Mouse (Mus musculus) CH12.LX (cell line): ENCODE results near the gene Thtpa. TPM values are rescaled to one million over a fixed set of nuclear protein-coding genes. Genes with fewer than 3 reads are reported as not detected.

ENCODE experiments used
- polyA plus RNA-seq: library from polyadenylated mRNA; unstranded; fragments of >175 nt; gene quantifications from 2 replicates; pipeline ENCODE4 v1.2.1, GENCODE M21; 2012; ENCODE audit warnings: low read depth; ENCODE audit not compliant: insufficient read length
- total RNA-seq, 2 experiments: library from RNA; depleted of rRNA; stranded (reverse); fragments of 300-350 nt in 1 of 2; fragments of >200 nt in 1 of 2; gene quantifications; 2 replicates each; pipeline ENCODE4 v1.2.3; 2012 to 2014

The Thtpa gene
- total and polyA plus RNA-seq, 3 experiments, result 4.0 to 9.4 (median 6.7) TPM

Other genes starting within 250 kb of the Thtpa start
- 2.3 and 3.7 TPM in 2 replicates for gene Homez, start 223.8 kb upstream of the Thtpa start, total RNA-seq (2012; rRNA removed)
- gene Homez, start 223.8 kb upstream of the Thtpa start, total RNA-seq (2014; rRNA removed), result 3.5 TPM in 2 replicates
- gene Homez, start 223.8 kb upstream of the Thtpa start, polyA plus RNA-seq, result 2.3 and 7.2 TPM in 2 replicates
- gene Ppp1r3e, start 217.2 kb upstream of the Thtpa start, total RNA-seq (2012; rRNA removed), result 1.3 and 1.6 TPM in 2 replicates
- 0.51 and 0.55 TPM in 2 replicates for gene Ppp1r3e, start 217.2 kb upstream of the Thtpa start, total RNA-seq (2014; rRNA removed)
- 1.2 and 1.4 TPM in 2 replicates for gene Ppp1r3e, start 217.2 kb upstream of the Thtpa start, polyA plus RNA-seq
- gene Bcl2l2, start 211.4 kb upstream of the Thtpa start, total RNA-seq (2012; rRNA removed), result 4.8 and 6.2 TPM in 2 replicates
- 0.32 and 0.50 TPM in 2 replicates for gene Bcl2l2, start 211.4 kb upstream of the Thtpa start, total RNA-seq (2014; rRNA removed)
- 0.46 and 0.76 TPM in 2 replicates for gene Bcl2l2, start 211.4 kb upstream of the Thtpa start, polyA plus RNA-seq
- gene Gm20521, start 211.3 kb upstream of the Thtpa start, total RNA-seq (2012; rRNA removed), result 0.13 TPM in 1 of 2 replicates, not detected in the other
- gene Gm20521, start 211.3 kb upstream of the Thtpa start, total RNA-seq (2014; rRNA removed), result not detected in 2 replicates
- gene Gm20521, start 211.3 kb upstream of the Thtpa start, polyA plus RNA-seq, result not detected in 2 replicates
- 56.8 and 73.7 TPM in 2 replicates for gene Pabpn1, start 202.3 kb upstream of the Thtpa start, total RNA-seq (2012; rRNA removed)
- 85.5 and 88.0 TPM in 2 replicates for gene Pabpn1, start 202.3 kb upstream of the Thtpa start, total RNA-seq (2014; rRNA removed)
- gene Pabpn1, start 202.3 kb upstream of the Thtpa start, polyA plus RNA-seq, result 275 and 302 TPM in 2 replicates
- gene Slc22a17, start 181.7 kb upstream of the Thtpa start, total RNA-seq (2012; rRNA removed), result 0.71 and 1.1 TPM in 2 replicates
- gene Slc22a17, start 181.7 kb upstream of the Thtpa start, total RNA-seq (2014; rRNA removed), result 0.04 and 0.16 TPM in 2 replicates
- gene Slc22a17, start 181.7 kb upstream of the Thtpa start, polyA plus RNA-seq, result 0.15 and 0.34 TPM in 2 replicates
- not detected in 2 replicates for gene Efs, start 168.7 kb upstream of the Thtpa start, total RNA-seq (2012; rRNA removed)
- gene Efs, start 168.7 kb upstream of the Thtpa start, total RNA-seq (2014; rRNA removed), result not detected in 2 replicates
- not detected in 2 replicates for gene Efs, start 168.7 kb upstream of the Thtpa start, polyA plus RNA-seq
- gene Il25, start 162.1 kb upstream of the Thtpa start, total RNA-seq (2012; rRNA removed), result not detected in 2 replicates
- not detected in 2 replicates for gene Il25, start 162.1 kb upstream of the Thtpa start, total RNA-seq (2014; rRNA removed)
- not detected in 2 replicates for gene Il25, start 162.1 kb upstream of the Thtpa start, polyA plus RNA-seq
- gene Cmtm5, start 158.5 kb upstream of the Thtpa start, total RNA-seq (2012; rRNA removed), result not detected in 2 replicates
- gene Cmtm5, start 158.5 kb upstream of the Thtpa start, total RNA-seq (2014; rRNA removed), result not detected in 2 replicates
- not detected in 2 replicates for gene Cmtm5, start 158.5 kb upstream of the Thtpa start, polyA plus RNA-seq
- gene Myh6, start 127.9 kb upstream of the Thtpa start, total RNA-seq (2012; rRNA removed), result 0.21 and 0.98 TPM in 2 replicates
- 0.04 and 0.16 TPM in 2 replicates for gene Myh6, start 127.9 kb upstream of the Thtpa start, total RNA-seq (2014; rRNA removed)
- 1.3 and 1.5 TPM in 2 replicates for gene Myh6, start 127.9 kb upstream of the Thtpa start, polyA plus RNA-seq
- gene Gm17428, start 117.9 kb upstream of the Thtpa start, total RNA-seq (2012; rRNA removed), result not detected in 2 replicates
- not detected in 2 replicates for gene Gm17428, start 117.9 kb upstream of the Thtpa start, total RNA-seq (2014; rRNA removed)
- not detected in 2 replicates for gene Gm17428, start 117.9 kb upstream of the Thtpa start, polyA plus RNA-seq
- gene Myh7, start 100.2 kb upstream of the Thtpa start, total RNA-seq (2012; rRNA removed), result 0.08 TPM in 2 replicates
- gene Myh7, start 100.2 kb upstream of the Thtpa start, total RNA-seq (2014; rRNA removed), result not detected in 2 replicates
- gene Myh7, start 100.2 kb upstream of the Thtpa start, polyA plus RNA-seq, result 0.57 TPM in 1 of 2 replicates, not detected in the other
- 77.9 and 90.7 TPM in 2 replicates for gene Ngdn, start 79.3 kb upstream of the Thtpa start, total RNA-seq (2012; rRNA removed)
- 111 and 128 TPM in 2 replicates for gene Ngdn, start 79.3 kb upstream of the Thtpa start, total RNA-seq (2014; rRNA removed)
- 75.4 and 79.0 TPM in 2 replicates for gene Ngdn, start 79.3 kb upstream of the Thtpa start, polyA plus RNA-seq
- gene Zfhx2, start 2.5 kb upstream of the Thtpa start, total RNA-seq (2012; rRNA removed), result 0.34 and 0.59 TPM in 2 replicates
- gene Zfhx2, start 2.5 kb upstream of the Thtpa start, total RNA-seq (2014; rRNA removed), result 0.03 and 0.07 TPM in 2 replicates
- 0.29 and 0.30 TPM in 2 replicates for gene Zfhx2, start 2.5 kb upstream of the Thtpa start, polyA plus RNA-seq
- 23.4 and 28.5 TPM in 2 replicates for gene Ap1g2, start 11.8 kb downstream of the Thtpa start, total RNA-seq (2012; rRNA removed)
- 16.2 and 18.3 TPM in 2 replicates for gene Ap1g2, start 11.8 kb downstream of the Thtpa start, total RNA-seq (2014; rRNA removed)
- 59.1 and 64.8 TPM in 2 replicates for gene Ap1g2, start 11.8 kb downstream of the Thtpa start, polyA plus RNA-seq
- not detected in 2 replicates for gene Jph4, start 22.2 kb downstream of the Thtpa start, total RNA-seq (2012; rRNA removed)
- not detected in 2 replicates for gene Jph4, start 22.2 kb downstream of the Thtpa start, total RNA-seq (2014; rRNA removed)
- gene Jph4, start 22.2 kb downstream of the Thtpa start, polyA plus RNA-seq, result not detected in 2 replicates
- not detected in 2 replicates for gene Dhrs2, start 127.2 kb downstream of the Thtpa start, total RNA-seq (2012; rRNA removed)
- gene Dhrs2, start 127.2 kb downstream of the Thtpa start, total RNA-seq (2014; rRNA removed), result not detected in 2 replicates
- not detected in 2 replicates for gene Dhrs2, start 127.2 kb downstream of the Thtpa start, polyA plus RNA-seq